In the genomic region with DNA sequence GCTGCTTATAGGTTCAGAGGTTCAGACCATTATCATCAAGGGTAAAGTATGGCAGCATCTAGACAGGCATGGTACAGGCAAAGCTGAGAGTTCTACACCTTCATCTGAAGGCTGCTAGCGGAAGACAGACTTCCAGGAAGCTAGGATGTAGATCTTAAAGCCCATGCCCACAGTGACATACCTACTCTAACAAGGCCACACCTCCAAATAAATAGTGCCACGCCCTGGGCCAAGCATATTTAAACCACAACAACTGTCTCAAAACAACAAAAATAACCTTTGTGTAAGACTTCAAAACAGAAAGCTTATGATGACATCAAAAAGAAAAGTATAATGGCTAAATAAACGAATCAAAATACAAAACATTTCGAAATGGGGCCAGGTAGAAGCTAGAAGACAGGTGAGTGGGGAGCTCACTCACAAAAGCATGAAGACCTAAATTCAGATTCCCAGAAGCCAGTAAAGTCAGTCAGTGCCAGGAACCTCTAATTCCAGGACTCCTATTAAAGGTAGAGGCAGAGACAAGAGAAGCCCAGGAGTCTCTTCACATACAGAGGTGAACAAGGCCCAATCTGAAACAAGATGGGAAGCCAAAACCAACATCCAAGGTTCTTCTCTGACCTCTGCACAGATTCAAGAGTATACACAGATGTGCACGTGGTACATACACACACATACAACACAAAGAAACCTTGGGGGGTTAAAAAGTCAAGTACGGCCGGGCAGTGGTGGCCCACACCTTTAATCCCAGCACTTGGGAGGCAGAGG, we compare ENCODE assay signal across 17 mouse cellular contexts. TPM values are rescaled to one million over a fixed set of nuclear protein-coding genes. Genes with fewer than 3 reads are reported as not detected.
"Had no signal": no experiment of that assay in that cellular context is flagged by ENCODE, and none has a peak within 500 bp of the region (broad histone marks: within the 10 kb centered on the region; RNA-seq: fewer than 3 reads in every experiment).

No protein-coding gene starts in this region.

- DNase-seq: kidney, adult 8-10 months; kidney, postnatal 36 days; layer of hippocampus, adult 9-11 months; layer of hippocampus, postnatal 36 days; lung, embryonic 14.5 days; lung, postnatal 10 days; lung, postnatal 4 days; thymus, adult 18-20 months; thymus, postnatal 14 days had no signal

- H3K4me2 ChIP-seq: limb, embryonic 15.5 days; lung, embryonic 14.5 days; midbrain, embryonic 15.5 days; neural tube, embryonic 12.5 days had no signal

- H3K9ac ChIP-seq: limb, embryonic 15.5 days; lung, embryonic 14.5 days; midbrain, embryonic 15.5 days; neural tube, embryonic 12.5 days had no signal

- ATAC-seq: midbrain, embryonic 15.5 days had no signal

- H3K9me3 ChIP-seq: limb, embryonic 15.5 days; midbrain, embryonic 10.5 days; midbrain, embryonic 15.5 days; neural tube, embryonic 12.5 days had no signal

- H3K27ac ChIP-seq: kidney, postnatal 0 days; limb, embryonic 15.5 days; midbrain, embryonic 10.5 days; midbrain, embryonic 15.5 days; neural tube, embryonic 12.5 days had no signal

- H3K27me3 ChIP-seq: limb, embryonic 15.5 days; midbrain, embryonic 15.5 days; neural tube, embryonic 12.5 days had no signal

- H3K4me3 ChIP-seq: limb, embryonic 15.5 days; midbrain, embryonic 10.5 days; midbrain, embryonic 15.5 days; neural tube, embryonic 12.5 days had no signal

- H3K4me1 ChIP-seq: midbrain, embryonic 10.5 days; neural tube, embryonic 12.5 days had no signal

RNA-seq across cellular contexts. Expression of a gene that starts 10.2 kb away (rescaled TPM):
- polyA plus RNA-seq: kidney, postnatal 0 days; limb, embryonic 11.5 days; limb, embryonic 15.5 days; liver, embryonic 16.5 days; lung, embryonic 14.5 days; midbrain, embryonic 10.5 days; midbrain, embryonic 15.5 days; neural tube, embryonic 12.5 days; stomach, embryonic 14.5 days had no signal

RNA-seq across cellular contexts. Expression of a gene that starts 39.4 kb away (rescaled TPM):
- polyA plus RNA-seq: neural tube, embryonic 12.5 days had no signal
